Mouse (Mus musculus): Measurements from ENCODE around the gene Terf2. TPM values are rescaled to one million over a fixed set of nuclear protein-coding genes. Genes with fewer than 3 reads are reported as not detected.
A peak's percentile ranks its signal among the peaks of the same experiment; 100 is the strongest.

The Terf2 gene
- 18.5 and 20.5 TPM in 2 replicates for polyA plus RNA-seq (2016; fragmentation: Nextera tagmentation; extraction: Ambion mirVana)

DNA sequence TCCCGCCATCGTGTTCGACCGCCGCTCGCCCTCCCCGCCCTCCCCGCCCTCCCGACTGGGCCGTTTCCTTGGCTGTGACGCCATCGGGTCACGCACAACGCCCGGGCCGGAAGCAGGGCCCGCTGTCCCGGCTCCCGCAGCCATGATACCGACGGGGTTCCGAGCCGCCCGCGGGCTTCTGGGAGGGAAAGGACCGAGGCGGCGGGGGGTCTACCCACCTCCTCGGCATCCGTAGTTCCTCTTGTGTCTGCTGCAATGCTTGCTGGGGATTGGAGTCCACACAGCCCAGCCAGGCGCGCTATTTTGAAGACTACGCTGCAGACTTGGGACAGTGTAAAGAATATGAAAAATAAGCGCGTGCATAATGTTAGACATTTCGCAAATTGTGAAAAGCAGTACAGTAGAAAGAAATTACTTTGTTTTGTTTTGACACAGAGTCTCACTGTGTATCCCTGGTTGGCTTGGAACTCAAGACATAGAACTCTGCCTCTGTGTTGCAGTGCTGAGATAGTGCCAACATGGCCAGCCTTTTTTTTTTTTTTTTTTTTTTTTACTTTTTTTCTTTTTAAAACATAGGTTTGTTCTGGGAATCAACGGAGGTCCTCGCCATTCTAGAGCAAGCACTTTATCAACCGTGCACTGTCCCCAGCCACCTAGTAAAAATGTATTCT is at the start of gene Terf2:
Terf2 (minus strand) TSS at position 182 of the 671 bp plus-strand sequence.
- DNase-seq (ENCODE audit: low spot score), result peak; percentile 97
- Histone ChIP-seq H3K4me3 (peak within 1 kb of the TSS; percentile 95), H3K36me3 (replicated peaks) (peaks cover 30% of the 10 kb centered on the region), H3K27ac (replicated peaks) (peak within 1 kb of the TSS; percentile 96), H3K9me3 (no peaks in the 10 kb centered on the region), H3K27me3 (replicated peaks; ENCODE audit: low read depth, poor library complexity, severe bottlenecking) (no peaks in the 10 kb centered on the region), H3K4me1 (peaks cover 18% of the 10 kb centered on the region)
- WGBS, result 4% methylated on average over 39 of the region's 39 CpGs

DNA sequence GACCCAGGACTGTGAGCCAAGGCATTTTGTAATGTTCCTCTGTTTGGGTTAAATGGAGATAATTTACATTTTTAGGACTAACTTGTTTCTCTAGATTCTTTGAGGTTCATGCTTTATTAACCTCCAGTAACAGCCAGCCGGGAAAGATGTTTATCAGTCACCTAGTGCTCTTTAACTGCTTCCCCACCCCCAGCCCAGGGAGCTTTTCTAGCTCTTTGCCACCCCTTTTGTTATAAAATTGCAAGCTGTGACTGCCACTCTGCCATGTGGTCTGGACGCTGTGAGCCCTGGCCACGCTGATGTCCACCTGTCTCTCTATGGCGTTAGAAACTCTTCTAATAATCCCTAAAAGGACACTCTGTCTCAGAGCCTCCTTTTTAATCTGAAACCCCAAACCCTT is 47.2 kb upstream of the Terf2 start:
- H3K27ac ChIP-seq (replicated peaks), result no peak overlapping the region
- 60% methylated on average over 4 of the region's 4 CpGs for WGBS
- no peaks in the 10 kb centered on the region for H3K36me3 ChIP-seq (replicated peaks)
- H3K9me3 ChIP-seq, result no peaks in the 10 kb centered on the region
- no peaks in the 10 kb centered on the region for H3K27me3 ChIP-seq (replicated peaks; ENCODE audit: low read depth, poor library complexity, severe bottlenecking)
- peaks cover 13% of the 10 kb centered on the region for H3K4me1 ChIP-seq
- H3K4me3 ChIP-seq, result no peak overlapping the region
- DNase-seq (ENCODE audit: low spot score), result no peak

DNA sequence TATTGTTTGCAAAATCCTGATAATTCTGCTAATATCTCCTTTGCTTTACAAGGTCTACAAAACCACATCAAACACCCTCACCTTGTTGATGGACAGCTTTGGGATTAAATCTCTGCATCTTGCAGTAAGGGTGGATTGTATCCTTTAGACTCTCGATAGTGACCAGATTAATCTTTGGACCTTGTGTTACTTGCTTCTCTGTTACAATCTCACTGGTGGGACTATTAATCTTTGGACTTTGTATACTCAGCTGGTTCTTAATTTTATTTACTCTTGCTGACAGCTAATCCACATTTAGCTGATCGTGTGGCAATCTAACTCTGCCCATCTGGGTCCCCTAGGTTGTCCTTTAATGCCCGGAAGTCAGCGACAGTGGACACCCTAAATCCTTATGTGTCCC is 46.2 kb upstream of the Terf2 start:
- no peak overlapping the region for H3K27ac ChIP-seq (replicated peaks)
- no peaks in the 10 kb centered on the region for H3K9me3 ChIP-seq
- H3K4me1 ChIP-seq, result peaks cover 13% of the 10 kb centered on the region
- no peak overlapping the region for H3K4me3 ChIP-seq
- 90% methylated on average over 4 of the region's 4 CpGs for WGBS
- no peaks in the 10 kb centered on the region for H3K27me3 ChIP-seq (replicated peaks; ENCODE audit: low read depth, poor library complexity, severe bottlenecking)
- H3K36me3 ChIP-seq (replicated peaks), result no peaks in the 10 kb centered on the region
- DNase-seq (ENCODE audit: low spot score), result no peak

DNA sequence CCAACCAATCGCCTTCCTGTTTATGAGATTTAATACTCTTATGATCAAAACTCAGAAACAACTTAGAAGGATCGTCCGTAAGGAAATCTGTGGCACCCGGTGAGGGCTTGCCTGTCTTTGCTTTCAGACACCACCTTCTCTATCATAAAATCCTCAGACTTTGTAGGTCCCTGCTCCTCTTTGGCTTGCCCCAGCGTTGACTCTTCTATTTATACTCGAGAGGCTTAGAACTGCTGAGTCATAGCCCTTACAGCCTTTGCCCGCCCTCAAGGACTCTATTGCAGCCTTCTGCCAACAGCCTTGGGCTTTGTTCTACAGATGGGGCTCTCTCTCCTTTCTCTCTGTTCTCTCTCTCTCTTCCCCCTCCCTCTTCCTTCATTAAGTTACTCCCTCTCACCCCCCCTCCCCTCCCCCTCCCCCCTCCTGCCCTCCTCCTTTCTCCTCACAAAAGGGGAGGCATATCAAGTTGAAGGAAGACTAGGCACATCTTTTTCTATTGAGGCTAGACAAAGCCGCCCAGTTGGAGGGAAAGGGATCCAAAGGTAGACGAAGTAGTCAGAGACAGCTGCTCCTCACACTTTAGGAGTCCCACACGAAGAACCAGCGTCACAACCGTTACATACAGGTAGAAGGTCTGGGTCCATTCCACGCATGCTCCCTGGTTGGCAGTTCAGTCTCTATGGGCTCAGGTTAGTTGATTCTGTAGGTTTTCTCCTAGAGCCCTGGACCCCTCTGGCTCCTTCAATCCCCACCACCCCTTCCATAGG is 43.5 kb upstream of the Terf2 start:
- Histone ChIP-seq H3K4me3 (no peak overlapping the region), H3K27ac (replicated peaks) (peak overlapping the region; percentile 40), H3K36me3 (replicated peaks) (no peaks in the 10 kb centered on the region), H3K27me3 (replicated peaks; ENCODE audit: low read depth, poor library complexity, severe bottlenecking) (no peaks in the 10 kb centered on the region), H3K9me3 (no peaks in the 10 kb centered on the region), H3K4me1 (peaks cover 26% of the 10 kb centered on the region)
- DNase-seq (ENCODE audit: low spot score), result peak; percentile 30
- 52% methylated on average over 13 of the region's 13 CpGs for WGBS

- Histone ChIP-seq H3K27ac (replicated peaks) (no peak overlapping the region), H3K27me3 (replicated peaks; ENCODE audit: low read depth, poor library complexity, severe bottlenecking) (no peaks in the 10 kb centered on the region), H3K4me1 (peaks cover 32% of the 10 kb centered on the region), H3K4me3 (no peak overlapping the region), H3K36me3 (replicated peaks) (no peaks in the 10 kb centered on the region), H3K9me3 (no peaks in the 10 kb centered on the region)
- DNase-seq (ENCODE audit: low spot score), result no peak
- WGBS, result 91% methylated on average over 5 of the region's 5 CpGs
Measured at GRCm38 (mm10) chr8:107138338-107138737, 42.0 kb upstream of the Terf2 start.

DNA sequence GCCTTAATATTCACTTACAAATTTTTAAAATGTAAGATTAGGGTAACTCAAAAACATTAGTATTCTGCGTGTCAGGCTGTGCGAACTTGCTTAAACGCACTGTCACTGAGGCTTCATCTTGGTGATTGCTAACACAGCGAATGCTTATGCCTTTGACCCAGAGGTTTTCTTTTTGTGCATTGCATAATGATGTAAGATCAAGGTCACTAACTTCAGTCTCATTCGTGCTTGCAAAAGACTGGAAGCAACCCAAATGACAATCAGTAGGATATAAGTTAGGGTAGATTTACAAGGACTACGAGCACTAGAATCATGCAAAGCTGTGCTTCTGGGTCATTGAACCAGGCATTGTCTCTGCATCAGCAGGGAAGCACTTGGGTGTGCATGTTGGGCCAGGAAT is 41.2 kb upstream of the Terf2 start:
- DNase-seq (ENCODE audit: low spot score), result no peak
- no peak overlapping the region for H3K27ac ChIP-seq (replicated peaks)
- peaks cover 38% of the 10 kb centered on the region for H3K4me1 ChIP-seq
- H3K36me3 ChIP-seq (replicated peaks), result no peaks in the 10 kb centered on the region
- WGBS, result 93% methylated on average over 6 of the region's 6 CpGs
- no peaks in the 10 kb centered on the region for H3K27me3 ChIP-seq (replicated peaks; ENCODE audit: low read depth, poor library complexity, severe bottlenecking)
- H3K4me3 ChIP-seq, result no peak overlapping the region
- H3K9me3 ChIP-seq, result no peaks in the 10 kb centered on the region

- Histone ChIP-seq H3K9me3 (no peaks in the 10 kb centered on the region), H3K4me1 (peaks cover 40% of the 10 kb centered on the region), H3K27me3 (replicated peaks; ENCODE audit: low read depth, poor library complexity, severe bottlenecking) (no peaks in the 10 kb centered on the region), H3K36me3 (replicated peaks) (no peaks in the 10 kb centered on the region), H3K4me3 (no peak overlapping the region), H3K27ac (replicated peaks) (peak overlapping the region; percentile 55)
- WGBS, result 37% methylated on average over 8 of the region's 8 CpGs
- DNase-seq (ENCODE audit: low spot score), result no peak
Measured at GRCm38 (mm10) chr8:107136003-107136612, 39.8 kb upstream of the Terf2 start.

DNA sequence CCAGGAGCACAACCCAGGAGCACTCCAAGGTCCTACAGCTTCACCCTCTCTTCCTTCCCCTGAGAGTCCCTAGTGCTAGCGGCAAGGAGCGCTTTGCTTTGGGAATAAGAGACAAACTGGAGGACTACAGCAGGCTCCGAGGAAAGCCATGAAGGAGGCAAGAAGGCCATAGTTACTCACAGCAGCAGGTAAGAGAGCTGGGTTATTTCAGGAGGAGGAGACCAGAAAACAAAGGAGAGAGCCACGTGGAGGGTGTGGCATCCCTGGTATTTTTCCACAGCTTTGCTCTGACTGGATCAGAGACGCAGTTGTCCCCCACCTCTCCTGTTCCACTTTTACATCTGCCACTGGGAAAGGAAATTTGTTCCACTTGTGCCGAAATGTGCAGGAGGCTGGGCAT is 37.5 kb upstream of the Terf2 start:
- Histone ChIP-seq H3K4me3 (no peak overlapping the region), H3K27ac (replicated peaks) (peak overlapping the region; percentile 70), H3K4me1 (peaks cover 36% of the 10 kb centered on the region), H3K9me3 (no peaks in the 10 kb centered on the region), H3K36me3 (replicated peaks) (no peaks in the 10 kb centered on the region), H3K27me3 (replicated peaks; ENCODE audit: low read depth, poor library complexity, severe bottlenecking) (no peaks in the 10 kb centered on the region)
- no peak for DNase-seq (ENCODE audit: low spot score)
- WGBS, result 57% methylated on average over 6 of the region's 6 CpGs

DNA sequence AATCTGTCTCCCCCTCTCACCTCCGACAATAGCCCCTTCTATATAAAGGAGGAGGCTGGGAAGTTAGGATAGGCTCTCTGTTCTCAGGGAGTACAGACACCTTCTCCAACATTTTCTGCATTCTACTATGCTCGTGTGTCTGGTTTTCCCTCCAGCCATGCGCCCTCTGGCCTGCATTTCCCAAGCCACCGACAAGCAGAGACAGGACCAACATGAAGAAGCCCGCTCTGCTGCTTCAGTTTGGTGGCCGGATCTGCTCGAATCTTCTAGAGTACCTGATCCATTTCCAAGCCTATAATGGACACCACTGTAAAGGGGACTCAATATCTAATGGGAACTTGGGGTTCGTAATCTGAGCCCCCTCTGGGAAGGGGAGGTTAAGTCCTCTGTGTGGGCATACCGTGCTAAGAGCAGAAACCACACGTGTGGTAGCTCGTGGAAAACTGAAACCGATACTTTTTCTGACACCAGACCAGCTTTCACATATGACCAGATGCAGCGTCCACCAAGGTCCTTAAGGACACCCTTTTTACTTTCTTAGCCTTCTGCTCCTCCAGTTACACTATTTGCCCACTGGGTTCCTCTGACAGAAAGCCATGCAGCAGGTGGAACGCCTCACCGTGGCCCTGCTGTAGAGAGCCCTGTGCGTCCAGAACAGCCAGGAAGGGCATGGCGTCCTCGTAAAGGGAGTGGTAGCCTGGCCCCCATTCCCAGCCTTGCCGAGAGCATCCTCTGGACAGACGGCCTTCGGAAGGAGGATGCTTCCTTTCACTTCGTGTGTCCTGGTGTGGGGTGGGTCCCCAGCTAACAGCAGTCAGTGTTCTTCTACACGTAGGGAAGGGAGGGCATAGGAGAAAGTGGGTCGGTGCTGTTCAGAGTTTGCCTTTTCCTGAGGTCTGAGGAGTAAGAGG is 36.5 kb upstream of the Terf2 start:
- no peak overlapping the region for H3K4me3 ChIP-seq
- H3K36me3 ChIP-seq (replicated peaks), result no peaks in the 10 kb centered on the region
- DNase-seq (ENCODE audit: low spot score), result peak; percentile 15
- no peaks in the 10 kb centered on the region for H3K9me3 ChIP-seq
- H3K4me1 ChIP-seq, result peaks cover 39% of the 10 kb centered on the region
- H3K27me3 ChIP-seq (replicated peaks; ENCODE audit: low read depth, poor library complexity, severe bottlenecking), result no peaks in the 10 kb centered on the region
- H3K27ac ChIP-seq (replicated peaks), result peak overlapping the region; percentile 70
- WGBS, result 81% methylated on average over 24 of the region's 24 CpGs

GRCm38 (mm10) chr8:107130028-107130427 is 33.7 kb upstream of the Terf2 start:
- no peak overlapping the region for H3K27ac ChIP-seq (replicated peaks)

DNA sequence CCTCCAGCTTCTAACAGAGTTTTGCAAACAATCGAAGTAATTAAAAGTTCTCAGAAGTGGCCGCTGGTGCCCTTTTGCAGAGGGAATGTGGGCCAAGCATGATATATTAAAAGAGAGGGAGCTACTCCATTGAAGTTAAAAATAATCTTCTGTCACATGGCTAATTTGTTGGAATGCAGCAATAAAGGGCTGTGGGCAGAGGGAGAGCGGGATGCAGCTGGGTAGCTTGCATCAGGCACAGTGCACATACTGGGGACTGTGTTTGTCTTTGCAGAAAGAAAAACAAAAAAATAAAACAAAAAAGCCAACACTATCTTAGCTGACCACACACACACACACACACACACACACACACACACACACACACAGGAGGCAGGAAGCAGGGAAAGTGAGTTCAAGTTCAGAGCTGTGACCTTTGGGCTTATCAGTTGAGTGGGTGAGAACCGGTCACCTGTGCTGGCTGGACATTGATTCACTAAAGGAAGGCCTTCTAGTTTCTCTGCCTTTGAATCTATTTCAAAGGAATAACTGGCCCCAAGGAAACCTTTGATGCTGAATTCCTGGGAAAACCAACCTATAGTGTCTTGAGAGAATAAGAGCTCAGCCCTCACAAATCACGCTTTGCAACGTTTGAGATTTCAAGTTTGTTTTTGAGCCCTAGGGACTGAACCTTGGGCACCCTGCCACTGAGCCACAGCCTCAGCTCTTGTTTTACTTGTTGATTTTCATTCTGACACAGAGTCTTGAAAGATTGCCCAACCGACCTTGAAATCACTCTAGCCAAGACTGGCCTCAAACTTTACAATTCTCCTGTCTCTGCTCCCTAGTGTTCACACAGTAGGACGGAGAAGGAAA is 33.1 kb upstream of the Terf2 start:
- Histone ChIP-seq H3K4me1 (peaks cover 26% of the 10 kb centered on the region), H3K9me3 (no peaks in the 10 kb centered on the region), H3K27me3 (replicated peaks; ENCODE audit: low read depth, poor library complexity, severe bottlenecking) (no peaks in the 10 kb centered on the region), H3K27ac (replicated peaks) (0 out of 2 replicates have a peak overlapping the region, but pooled peaks have one; percentile 2), H3K36me3 (replicated peaks) (no peaks in the 10 kb centered on the region), H3K4me3 (no peak overlapping the region)
- no peak for DNase-seq (ENCODE audit: low spot score)
- WGBS, result 67% methylated on average over 8 of the region's 8 CpGs

More at GRCm38 (mm10) chr8:107130028-107130427, 33.7 kb upstream of the Terf2 start:
- Histone ChIP-seq H3K27me3 (replicated peaks; ENCODE audit: low read depth, poor library complexity, severe bottlenecking) (no peaks in the 10 kb centered on the region), H3K4me3 (no peak overlapping the region), H3K4me1 (peaks cover 26% of the 10 kb centered on the region), H3K9me3 (no peaks in the 10 kb centered on the region), H3K36me3 (replicated peaks) (no peaks in the 10 kb centered on the region)
- DNase-seq (ENCODE audit: low spot score), result no peak
- 84% methylated on average over 6 of the region's 6 CpGs for WGBS

Data from embryonic facial prominence, embryonic 10.5 days (tissue).